Mouse (Mus musculus) liver, embryonic 14.5 days (tissue): ENCODE results near the gene Cavin2.

Source experiments
- CTCF ChIP-seq: IDR thresholded peaks from 2 replicates; pipeline ENCODE4 v1.5.1; 2016; ENCODE audit warnings: antibody characterized with exemption, low read depth, control low read depth
- EP300 ChIP-seq: IDR thresholded peaks from 2 replicates; pipeline ENCODE4 v1.6.1; 2016; ENCODE audit warnings: antibody characterized with exemption, low read depth

- TF ChIP-seq CTCF (no peak), EP300 (no peak)
Observed at GRCm38 (mm10) chr1:51335081-51335480, 46.2 kb downstream of the Cavin2 start.
